Mouse (Mus musculus): ENCODE measurements around the gene Cpsf7.
"Not testable (repeated sequence)": the region's sequence is repeated elsewhere in the genome, so short reads cannot be mapped to it uniquely, and the experiment has no call there.

Cpsf7 gene

GRCm38 (mm10) chr19:10525106-10525901 lies at the start of gene Cpsf7:
TSS of gene Cpsf7 (plus strand) at chr19:10525266.
- peak; percentile 95 for DNase-seq

GRCm38 (mm10) chr19:10479541-10479940 lies 45.5 kb upstream of the Cpsf7 start:
- DNase-seq = no peak

GRCm38 (mm10) chr19:10482703-10483102 lies 42.4 kb upstream of the Cpsf7 start, which contains the start of gene Ppp1r32:
TSS of gene Ppp1r32 (minus strand) at chr19:10482928.
- no peak for DNase-seq

GRCm38 (mm10) chr19:10486264-10486738 lies 38.8 kb upstream of the Cpsf7 start:
- peak; percentile 45 for DNase-seq

- no peak for DNase-seq
Measured at GRCm38 (mm10) chr19:10495670-10496069, 29.4 kb upstream of the Cpsf7 start.

GRCm38 (mm10) chr19:10496976-10497375 lies 28.1 kb upstream of the Cpsf7 start:
- no peak for DNase-seq

- no peak for DNase-seq
Measured at GRCm38 (mm10) chr19:10497512-10498160, 27.4 kb upstream of the Cpsf7 start.

- no peak for DNase-seq
Measured at GRCm38 (mm10) chr19:10500581-10500980, 24.5 kb upstream of the Cpsf7 start.

GRCm38 (mm10) chr19:10502571-10502970 lies 22.5 kb upstream of the Cpsf7 start:
- DNase-seq = peak; percentile 44

GRCm38 (mm10) chr19:10510759-10511330 lies 14.2 kb upstream of the Cpsf7 start:
- no peak for DNase-seq

GRCm38 (mm10) chr19:10520355-10520754 lies 4.7 kb upstream of the Cpsf7 start:
- no peak for DNase-seq

GRCm38 (mm10) chr19:10521926-10522325 lies 3.1 kb upstream of the Cpsf7 start:
- no peak for DNase-seq

GRCm38 (mm10) chr19:10523483-10524080 lies 1.5 kb upstream of the Cpsf7 start:
- no peak for DNase-seq

GRCm38 (mm10) chr19:10524784-10525105 lies 321 bp upstream of the Cpsf7 start:
- no peak for DNase-seq

GRCm38 (mm10) chr19:10525910-10526309 lies 844 bp downstream of the Cpsf7 start, which contains the start of gene Sdhaf2:
TSS of gene Sdhaf2 (minus strand) at chr19:10526142.
- peak; percentile 27 for DNase-seq

- no peak for DNase-seq
Measured at GRCm38 (mm10) chr19:10530082-10530481, 5.0 kb downstream of the Cpsf7 start.

GRCm38 (mm10) chr19:10539454-10539853 lies 14.4 kb downstream of the Cpsf7 start:
- DNase-seq = peak; percentile 48

GRCm38 (mm10) chr19:10555624-10556510 lies 30.8 kb downstream of the Cpsf7 start, which contains the start of gene Tmem216:
TSS of gene Tmem216 (minus strand) at chr19:10556238.
- peak; percentile 88 for DNase-seq

- DNase-seq = no peak
Measured at GRCm38 (mm10) chr19:10557001-10557400, 31.9 kb downstream of the Cpsf7 start.

- DNase-seq = no peak
Measured at GRCm38 (mm10) chr19:10557430-10557829, 32.4 kb downstream of the Cpsf7 start.

- not testable (repeated sequence) for DNase-seq
Measured at GRCm38 (mm10) chr19:10557837-10558375, 32.8 kb downstream of the Cpsf7 start.

- no peak for DNase-seq
Measured at GRCm38 (mm10) chr19:10560108-10560507, 35.0 kb downstream of the Cpsf7 start.
